Mouse (Mus musculus): Measurements from ENCODE around the gene 1700025G04Rik.

1700025G04Rik gene

DNA sequence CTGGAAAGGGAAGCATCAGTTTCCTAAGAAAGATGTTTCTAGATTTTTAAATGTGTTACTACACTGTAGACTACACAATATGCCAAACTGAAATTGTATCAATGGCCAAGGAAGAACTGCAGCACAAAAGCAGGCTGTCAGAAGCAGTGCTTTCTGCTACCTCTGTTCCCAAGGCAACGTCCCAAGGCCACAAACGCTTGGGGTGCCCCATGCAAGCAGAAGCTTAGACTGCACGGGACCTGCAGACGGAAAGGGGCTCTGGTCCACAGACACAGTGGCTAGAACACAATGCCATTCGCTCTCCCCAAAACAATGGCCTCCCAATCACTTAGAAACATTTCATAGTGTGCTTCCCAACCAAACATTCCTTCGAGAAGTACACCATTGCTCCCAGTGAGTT is 59.4 kb downstream of the 1700025G04Rik start:
- no peak for DNase-seq

DNA sequence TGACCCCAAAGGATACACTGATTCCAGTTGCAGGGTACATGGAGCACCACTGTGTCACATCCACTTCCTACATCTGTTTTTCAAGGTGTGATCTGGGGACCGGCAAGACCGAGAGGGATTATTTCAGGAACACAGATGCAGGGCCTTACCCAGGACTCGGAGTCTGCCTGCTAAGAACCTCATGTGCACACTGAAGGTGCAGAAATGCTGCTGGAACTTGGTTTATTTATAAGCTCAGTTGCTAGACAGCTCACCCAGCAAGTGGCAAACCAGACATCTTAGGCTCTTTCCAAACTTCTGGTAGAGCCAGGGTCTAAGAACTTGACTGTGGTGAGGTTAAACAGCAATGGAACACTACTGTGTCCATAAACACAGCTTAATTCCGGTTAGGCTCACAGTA is 61.2 kb downstream of the 1700025G04Rik start:
- no peak for DNase-seq

DNA sequence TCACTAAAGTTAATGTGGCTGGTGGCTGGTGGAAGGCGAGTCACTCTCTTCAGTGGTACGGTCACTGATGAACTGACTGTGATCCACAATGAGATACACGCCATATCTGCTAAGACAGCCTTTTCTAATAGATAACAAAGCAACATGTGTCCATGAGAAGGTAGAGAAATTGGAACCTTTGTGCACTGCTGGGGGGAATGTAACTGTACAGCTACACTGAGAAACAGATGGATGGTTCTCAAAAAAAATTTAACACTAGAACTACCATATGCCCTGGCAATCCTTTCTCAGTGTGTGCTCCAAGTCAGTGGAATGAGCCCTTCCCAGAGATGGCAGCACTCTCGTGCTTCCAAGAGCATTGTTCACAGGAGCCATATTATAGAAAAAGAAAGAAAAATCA is 63.2 kb downstream of the 1700025G04Rik start:
- DNase-seq, result no peak

DNA sequence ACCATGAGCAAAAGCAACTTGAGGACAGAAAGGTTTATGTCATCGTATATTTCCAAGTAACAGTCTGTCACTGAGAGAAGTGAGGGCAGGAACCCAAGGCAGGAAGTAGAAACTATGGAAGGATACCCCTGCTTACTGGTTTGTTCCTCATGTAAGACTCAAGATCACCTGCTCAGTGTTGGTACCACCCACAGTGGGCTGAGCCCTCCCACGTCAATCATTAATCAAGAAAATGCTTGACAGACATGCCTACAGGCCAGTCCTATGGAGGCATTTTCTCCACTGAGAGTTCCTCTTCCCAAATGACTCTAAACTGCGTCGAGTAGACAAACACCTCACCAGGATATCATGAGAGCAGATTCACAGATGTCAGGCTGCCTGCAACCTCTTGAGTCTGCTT is 64.6 kb downstream of the 1700025G04Rik start:
- DNase-seq, result no peak

DNA sequence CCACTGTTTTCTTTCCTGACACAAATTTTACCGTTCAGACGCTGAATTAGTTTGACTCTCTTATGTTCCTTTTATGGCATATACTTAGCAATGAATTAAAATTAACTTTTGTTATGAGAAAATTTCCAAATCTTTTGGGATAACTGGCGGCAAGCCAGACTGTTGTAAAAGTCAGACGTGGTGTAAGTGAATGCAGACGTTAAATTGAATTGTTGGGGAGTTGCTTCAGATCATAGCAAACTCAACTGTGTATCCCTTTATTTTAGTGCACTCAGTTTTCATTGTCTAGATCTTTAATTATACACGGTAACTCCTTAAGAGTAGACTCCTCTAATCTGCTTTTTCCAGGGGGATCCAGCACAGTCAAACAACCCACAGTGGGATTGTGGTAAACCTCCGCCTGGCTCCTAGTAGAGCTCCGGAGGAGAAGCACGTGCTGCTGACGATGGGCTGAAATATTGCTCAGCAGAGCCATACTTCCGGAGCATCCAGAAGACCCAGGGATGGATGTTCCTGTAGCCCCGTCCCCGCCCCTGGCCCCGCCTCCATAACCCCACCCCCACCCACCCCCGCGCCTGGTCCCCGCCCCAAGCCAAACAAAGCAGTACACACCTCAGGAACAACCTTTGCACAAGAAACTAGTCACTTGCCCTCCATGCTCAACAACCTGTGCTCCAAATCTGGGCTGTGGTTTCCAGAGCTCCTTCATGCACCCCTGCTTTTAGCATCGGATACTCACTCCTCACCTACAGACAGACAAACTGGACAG is 65.7 kb downstream of the 1700025G04Rik start:
- DNase-seq, result no peak

DNA sequence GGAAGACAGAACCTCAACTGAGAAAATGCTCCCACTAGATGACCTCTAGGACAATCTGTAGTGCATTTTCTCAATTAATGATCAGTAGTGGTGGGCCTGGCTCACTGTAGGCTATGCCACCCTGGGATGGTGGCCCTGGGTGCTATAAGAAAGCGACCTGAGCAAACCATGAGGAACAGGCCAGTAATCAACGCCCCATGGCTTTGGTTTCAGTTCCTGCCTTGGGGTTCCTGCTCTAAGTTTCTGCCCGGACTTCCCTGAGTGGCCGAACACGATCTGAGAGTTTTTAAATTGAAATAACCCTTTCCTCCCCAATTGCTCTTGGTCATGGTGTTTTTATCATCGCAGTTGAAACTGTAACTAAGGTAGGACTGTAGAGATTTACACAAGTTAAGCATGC is 69.1 kb downstream of the 1700025G04Rik start:
- DNase-seq, result no peak

DNA sequence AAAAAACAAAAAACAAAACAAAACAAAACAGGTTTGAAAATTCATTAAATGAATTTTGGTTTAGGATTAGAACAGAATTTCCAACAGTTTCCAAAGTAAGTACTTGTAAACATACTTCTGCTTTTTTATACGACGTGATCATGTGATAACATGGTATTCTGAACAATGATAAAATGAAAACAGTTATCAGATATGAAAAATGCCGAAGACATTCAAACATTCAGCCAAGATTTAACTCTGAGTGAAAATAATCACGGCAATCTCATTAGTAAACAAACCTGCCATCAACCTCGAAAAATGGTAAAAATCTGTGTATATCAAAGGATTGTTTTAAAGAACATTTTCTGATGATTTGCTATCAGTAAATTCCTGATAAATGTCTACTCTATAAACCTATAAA is 69.9 kb downstream of the 1700025G04Rik start:
- DNase-seq, result no peak

DNA sequence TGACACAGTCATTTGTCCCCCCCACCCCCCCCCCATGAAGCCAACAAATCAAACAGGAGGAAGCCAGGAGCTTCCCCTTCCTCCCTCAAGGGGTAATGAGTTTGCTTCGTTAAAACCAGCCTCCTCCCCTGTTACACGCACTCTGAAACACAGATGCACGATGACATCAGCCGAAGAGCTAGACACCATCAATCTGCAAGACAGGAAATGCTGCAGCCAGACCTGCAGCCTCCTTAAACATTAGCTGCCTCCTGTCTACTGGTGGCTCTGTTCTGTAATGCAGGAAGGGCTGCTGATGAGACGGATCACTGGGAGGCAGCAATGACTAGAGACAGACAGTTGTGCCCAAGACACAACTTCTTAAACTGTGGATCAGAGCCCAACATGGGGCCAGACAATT is 70.7 kb downstream of the 1700025G04Rik start:
- peak; percentile 32 to 54 for DNase-seq

DNA sequence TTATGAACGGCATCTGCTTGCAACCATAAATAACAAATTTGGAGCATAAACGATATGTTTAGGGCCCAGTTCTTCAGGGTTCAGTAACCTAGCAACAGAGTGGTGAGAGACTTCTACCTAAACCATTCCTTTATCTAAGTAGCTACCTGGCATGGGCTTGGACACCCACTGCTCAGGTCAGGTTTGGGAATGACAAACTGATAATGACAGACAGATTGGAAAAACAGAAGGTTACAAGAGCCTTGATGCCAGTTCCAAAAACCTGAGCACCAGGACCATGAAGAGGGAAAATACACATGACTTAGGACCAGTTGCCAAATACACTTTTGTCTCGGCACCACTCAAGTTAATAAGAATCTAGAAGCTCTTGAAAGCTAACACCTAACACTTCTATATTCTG is 71.6 kb downstream of the 1700025G04Rik start:
- DNase-seq, result no peak

DNA sequence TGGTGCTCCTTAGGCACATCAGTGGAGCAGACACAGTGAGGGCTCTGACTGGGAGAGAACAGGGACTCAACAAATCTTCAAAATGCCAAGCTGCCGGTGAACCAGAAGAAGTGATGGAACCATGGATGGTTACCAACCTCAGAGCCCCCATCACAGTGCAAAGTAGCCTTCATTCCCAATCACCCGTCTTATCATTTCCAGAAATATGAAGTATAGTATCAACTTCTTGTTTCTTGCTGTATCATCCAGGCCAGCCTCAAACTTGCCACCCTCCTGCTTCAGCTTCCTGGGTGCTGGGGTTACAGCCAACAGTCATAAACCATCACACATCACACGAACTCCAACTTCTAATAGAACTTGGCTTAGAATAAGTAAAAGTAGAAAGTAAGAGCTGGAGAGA is 73.3 kb downstream of the 1700025G04Rik start:
- DNase-seq, result no peak

DNA sequence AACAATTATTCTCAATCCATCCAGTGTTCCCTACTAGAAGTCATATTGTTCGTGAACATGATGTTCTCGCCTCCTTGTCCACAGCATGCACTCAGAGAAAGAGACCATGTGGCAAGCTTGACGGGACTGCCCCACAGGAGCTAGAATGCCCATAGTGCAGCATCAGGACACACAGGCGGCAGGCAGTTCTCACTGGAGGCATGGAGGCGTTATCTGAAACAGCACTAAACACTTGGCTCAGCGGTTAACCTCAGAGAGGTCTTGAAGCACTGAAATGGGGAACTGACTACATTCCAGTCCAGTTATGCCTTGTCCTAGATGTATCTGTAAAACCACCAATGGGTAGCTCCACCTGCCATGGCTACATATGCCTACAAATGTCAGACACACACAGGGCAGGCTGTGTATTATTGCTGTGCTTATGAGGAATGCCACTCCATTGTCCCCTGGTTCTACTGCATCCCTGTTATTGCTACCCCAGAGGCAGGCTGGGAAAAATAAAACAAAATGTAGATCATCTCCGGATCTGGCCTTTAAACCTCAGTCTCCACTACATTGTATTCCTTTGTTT is 74.3 kb downstream of the 1700025G04Rik start:
- DNase-seq, result no peak

DNA sequence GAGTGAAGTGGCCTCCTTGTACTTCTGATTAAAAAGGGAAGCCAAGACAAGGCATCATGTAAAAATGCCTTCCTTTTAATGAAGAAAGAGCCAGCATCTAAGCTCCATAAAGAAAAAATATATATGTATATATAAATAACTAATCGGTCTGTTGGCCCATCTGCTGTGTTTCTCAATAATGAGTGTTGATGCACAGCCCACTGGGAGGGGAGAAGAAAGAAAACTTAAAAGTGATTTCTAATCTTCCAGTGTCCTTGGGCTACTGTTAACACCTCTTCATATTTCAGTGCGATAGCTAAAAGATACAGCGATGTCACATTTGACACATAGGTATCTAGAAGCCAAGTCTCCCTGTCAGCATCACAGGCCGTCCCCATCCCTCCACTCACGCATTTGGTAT is 78.2 kb downstream of the 1700025G04Rik start:
- no peak for DNase-seq

DNA sequence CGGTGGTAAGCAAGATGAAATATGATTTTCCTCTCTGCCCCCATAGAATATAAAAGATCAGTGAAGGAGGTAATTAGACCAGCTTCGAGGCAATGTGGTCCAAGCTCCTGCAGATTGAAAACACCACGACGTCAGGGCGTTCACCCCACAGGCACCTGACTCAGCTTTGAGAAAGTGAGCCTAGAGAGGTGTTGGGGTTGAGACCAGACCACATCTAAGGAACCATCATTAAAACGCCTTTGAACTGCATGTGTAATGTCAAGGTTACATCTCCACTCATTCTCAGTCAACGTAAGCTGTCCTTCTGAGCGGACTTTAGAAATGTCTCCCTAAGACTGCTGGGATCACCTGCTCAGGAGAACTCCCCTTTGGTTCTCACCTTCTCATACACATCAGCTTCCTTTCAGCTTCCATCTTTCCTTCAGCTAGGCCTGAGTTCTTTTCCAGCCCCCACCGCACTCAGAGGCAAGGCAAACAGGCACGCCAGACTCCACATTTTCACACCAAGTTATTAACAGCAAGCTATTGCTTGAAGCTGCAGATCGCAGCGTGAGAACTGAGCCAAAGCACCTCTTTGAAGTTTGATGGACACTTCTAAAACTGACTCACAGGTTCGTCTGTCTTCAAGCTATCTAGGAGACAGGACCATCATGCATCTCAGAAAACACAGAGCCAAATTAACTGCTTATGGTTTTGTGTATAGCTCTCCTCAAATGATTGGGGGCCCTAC is 79.5 kb downstream of the 1700025G04Rik start:
- no peak for DNase-seq

DNA sequence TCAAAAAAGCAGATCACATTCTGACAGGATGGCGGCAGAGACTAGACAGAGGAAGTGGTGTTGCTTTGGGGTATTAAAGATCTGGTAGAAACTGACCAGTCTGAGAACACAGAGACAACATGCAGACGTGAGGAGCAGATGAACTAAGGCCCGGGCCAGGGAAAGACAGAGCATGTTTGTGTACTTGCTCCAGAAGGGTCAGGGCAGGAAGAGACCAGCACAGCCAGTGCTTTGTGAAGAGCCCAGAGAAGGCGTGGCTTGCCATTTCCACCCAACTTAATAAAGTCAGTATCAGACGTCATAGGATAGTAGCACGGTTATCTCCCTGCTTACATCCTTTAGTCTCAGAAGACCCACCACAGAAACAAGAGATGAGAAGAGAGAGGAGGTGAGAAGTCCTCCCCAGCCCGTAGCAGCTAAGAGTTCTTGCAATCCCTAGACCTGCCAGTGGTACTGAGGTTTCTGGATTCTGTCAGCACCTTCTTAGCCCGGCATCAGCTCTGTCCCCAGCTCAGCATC is 81.4 kb downstream of the 1700025G04Rik start:
- peak; percentile 22 to 49 for DNase-seq

DNA sequence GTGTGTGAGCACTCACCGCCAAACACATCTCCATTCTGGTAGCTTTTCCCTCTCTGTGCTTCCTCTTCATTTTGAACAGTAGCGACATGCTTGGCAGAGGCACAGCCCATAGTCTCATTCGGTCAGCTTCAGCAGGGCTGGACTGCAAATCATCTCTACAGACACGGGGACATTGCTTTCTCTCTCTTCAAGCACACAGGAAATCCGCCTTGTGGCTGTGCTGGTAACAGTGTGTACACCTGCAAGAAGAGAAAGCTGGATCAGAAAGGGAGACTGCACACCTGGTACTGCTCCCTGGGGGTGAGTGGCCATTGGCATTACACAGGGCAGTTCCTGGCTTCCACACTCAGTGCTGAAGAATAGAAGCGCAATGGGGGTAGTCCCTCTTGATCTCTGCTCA is 83.4 kb downstream of the 1700025G04Rik start:
- DNase-seq, result no peak

DNA sequence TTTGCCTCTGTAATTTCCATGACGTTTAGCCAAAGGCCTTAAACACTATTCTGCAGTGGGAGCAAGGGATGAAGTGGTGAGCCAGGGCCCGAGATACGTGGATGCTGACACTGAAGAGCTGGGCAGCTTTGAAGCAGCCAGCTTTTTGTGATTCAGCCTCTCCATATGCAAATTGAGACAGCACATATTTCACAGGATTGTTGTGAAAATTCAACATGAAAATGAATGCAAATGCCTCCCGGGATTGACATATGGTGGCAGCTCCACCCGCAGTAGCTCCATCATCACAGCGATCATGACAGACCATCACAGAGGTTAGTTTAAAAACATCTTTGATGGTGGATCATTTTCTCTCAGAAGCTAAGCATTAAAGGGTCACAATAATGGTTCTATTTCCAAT is 85.4 kb downstream of the 1700025G04Rik start:
- DNase-seq, result no peak

DNA sequence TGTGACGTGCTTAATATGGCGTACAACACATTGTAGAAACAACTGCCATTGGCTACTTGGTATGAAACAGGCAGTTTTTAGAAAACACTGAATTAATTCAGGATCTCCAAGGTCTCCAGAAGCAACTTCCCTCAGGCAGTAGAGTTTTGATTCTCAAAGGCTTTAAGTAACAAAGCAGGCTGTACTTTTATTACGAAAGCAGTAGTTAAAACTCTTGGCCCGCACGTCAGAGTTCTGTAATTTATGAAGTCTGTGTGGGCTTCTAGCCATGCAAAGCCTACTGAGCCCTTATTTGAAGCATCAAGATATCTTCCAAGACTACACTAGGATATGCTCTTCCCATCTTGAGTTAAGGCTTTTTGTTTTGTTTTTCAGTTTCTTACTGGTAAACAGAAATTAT is 89.5 kb downstream of the 1700025G04Rik start:
- no peak for DNase-seq

DNA sequence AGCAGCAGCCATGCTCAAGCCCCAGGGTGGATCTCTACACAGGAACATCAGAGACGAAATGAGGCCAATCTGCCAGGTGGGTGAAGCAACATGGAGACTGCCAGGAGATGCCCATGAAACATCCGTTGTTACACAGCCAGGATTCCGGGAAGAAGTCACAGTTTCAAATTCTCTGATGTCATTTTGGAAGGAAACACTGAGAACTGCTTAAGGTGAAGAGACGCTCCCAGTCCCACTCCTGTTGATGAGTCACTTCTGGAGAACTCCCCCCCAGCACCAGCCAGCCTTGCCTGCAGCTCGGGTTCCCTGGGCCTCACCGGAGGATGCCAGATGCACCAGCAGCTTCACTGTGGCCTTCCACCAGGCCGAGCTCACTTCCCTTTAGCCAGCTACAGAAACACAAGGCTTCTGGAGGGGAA is 90.5 kb downstream of the 1700025G04Rik start:
- DNase-seq, result no peak

DNA sequence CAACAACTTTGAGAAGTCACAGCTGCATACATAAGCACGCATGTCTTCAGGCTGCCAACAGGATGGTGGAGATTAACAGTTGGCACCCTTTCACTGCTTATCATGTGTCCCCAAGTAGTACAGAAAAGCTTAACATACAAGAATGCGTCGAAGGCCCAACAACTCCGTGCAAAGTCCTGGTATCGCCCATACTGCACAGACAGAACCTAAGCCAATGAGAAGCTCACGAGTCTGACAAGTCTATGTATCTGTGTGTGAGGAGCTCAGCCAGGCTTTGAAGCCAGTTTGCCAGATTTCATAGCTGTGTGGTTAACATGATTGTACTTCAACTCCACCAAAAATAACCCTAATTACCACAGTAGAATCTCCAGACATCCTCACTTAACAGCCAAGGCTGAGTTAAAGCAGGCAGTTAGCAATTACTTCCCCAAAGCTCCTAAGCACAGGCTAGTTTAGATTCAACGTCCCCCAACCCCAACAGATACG is 91.2 kb downstream of the 1700025G04Rik start:
- DNase-seq, result no peak

DNA sequence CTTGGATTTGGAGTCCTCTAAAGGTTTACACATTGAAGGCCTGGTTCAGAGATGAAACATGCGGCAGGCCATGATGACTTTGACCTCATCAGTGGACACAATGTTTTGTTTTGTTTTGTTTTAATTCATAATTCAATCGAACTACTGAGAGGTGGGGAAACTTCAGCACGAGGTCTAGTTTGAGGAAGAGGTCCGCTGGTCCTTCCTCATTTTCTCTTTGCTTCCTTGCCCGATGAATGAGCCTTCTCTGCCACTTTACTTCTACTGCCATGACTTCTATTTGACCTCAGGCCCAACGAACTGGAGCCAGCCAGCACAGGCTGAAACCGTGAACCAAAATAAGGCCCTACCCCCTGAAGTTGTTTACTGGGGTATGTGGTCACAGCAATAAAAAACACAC is 92.3 kb downstream of the 1700025G04Rik start:
- DNase-seq, result no peak

DNA sequence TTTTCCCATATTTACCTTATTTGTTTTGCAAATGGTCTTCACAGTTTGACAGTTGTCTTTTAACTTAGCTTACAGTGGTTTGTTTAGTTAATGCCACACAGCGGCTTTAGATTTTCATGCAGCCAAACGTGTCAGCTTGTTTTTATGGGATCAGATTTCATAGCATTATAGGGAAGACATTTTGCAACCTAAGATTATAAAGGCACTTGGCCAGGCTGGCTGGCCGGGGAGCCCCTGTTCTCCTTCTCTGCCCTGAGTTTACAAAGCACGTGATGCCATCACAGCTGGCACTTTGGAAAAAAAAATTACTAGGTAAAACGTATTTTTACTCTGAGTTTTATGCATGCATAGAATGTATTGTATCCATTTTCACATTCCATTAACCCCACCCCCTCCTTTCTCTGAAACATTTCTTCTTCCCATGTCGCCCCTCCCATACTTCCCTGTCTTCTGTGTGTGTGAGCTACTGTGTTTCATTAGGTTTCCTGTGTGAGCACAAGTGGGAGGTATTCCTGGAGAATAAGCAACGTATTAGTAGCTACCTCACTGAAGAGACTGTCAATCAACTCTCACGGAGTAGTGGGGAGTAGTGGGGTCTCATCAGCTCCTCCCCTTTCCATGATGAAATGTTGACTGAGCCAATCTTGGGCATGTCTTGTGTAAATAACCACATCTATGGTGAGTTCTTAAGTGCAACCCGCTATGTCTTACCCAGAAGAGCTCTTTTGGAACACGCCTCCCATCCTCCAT is 93.8 kb downstream of the 1700025G04Rik start:
- DNase-seq, result no peak

DNA sequence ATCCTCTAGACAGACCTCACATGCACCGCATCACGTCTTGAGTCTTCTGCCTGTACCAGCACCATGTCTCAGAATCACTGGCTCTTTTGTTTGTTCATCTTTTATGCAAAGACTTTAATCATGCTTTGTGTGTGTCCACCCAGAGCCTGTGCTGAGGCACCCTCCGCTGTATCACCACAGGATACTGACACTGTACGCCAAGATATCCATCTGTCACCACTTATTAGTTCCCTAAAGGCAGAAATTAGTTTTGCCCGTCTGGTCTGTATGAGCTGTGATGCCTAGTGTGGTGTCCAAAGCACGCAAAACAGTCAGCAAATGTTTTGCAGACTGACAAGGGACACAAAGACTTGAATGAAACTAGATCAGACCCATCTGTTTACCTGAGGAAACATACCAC is 95.7 kb downstream of the 1700025G04Rik start:
- DNase-seq, result no peak

DNA sequence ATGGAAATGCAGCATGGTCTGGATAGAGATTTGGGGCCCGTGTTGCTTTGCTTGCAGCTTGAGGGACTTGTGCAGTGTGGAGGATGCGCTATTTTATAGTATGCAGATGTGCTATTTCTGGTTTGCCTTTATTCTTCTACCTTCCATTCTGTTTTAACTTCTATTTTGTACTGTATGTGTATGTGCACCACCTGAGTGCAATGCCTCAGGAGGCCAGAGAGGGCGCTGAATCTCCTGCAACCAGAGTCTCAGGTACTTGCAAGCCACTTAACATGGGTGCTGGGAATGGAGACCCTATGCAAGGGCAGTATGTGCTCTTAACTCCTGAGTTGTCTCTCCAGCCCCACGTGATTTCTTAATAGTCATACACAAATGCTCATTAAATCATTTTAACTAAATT is 98.4 kb downstream of the 1700025G04Rik start:
- DNase-seq, result no peak

Measured in kidney, postnatal 36 days (tissue).